Mouse (Mus musculus) layer of hippocampus, postnatal 36 days (tissue): ENCODE measurements around the gene Szrd1. TPM values are rescaled to one million over a fixed set of nuclear protein-coding genes. Genes with fewer than 3 reads are reported as not detected.

Experiments used
- DNase-seq, 2 experiments: peaks; one replicate each; pipeline ENCODE4 v3.0.0; 2022
- total RNA-seq, 2 experiments: library from RNA; stranded (reverse); gene quantifications; 2 replicates each; pipeline ENCODE4 v1.2.3; 2021

Gene Szrd1
- total RNA-seq, 2 experiments from 2014 or later, result 47.4 to 62.3 TPM

- DNase-seq, result no peak
Observed at GRCm38 (mm10) chr4:141066709-141067515, 72.7 kb downstream of the Szrd1 start.

- DNase-seq, result peak; percentile 73 to 76
Observed at GRCm38 (mm10) chr4:141065123-141065522, 74.5 kb downstream of the Szrd1 start.

- DNase-seq, result no peak
Observed at GRCm38 (mm10) chr4:141064104-141064659, 75.4 kb downstream of the Szrd1 start.

Other genes starting within 250 kb of the Szrd1 start
- 10 to 100 TPM; 22.1 to 24.4 TPM for gene Padi2, start 233.4 kb downstream of the Szrd1 start, total RNA-seq
- gene Sdhb, start 178.6 kb downstream of the Szrd1 start, total RNA-seq, result 100 to 1,000 TPM; 175 to 186 TPM
- gene Atp13a2, start 152.9 kb downstream of the Szrd1 start, total RNA-seq, result 100 to 1,000 TPM; 150 to 154 TPM
- 1 to 10 TPM; 5.7 to 5.8 TPM for gene Mfap2, start 129.4 kb downstream of the Szrd1 start, total RNA-seq
- 10 to 100 TPM; 73.7 to 77.2 TPM for gene Crocc, start 79.2 kb downstream of the Szrd1 start, total RNA-seq
- 10 to 100 TPM; 38.5 to 40.5 TPM for gene Necap2, start 61.4 kb downstream of the Szrd1 start, total RNA-seq
- not detected for gene Spata21, start 51.4 kb downstream of the Szrd1 start, total RNA-seq
- gene Fbxo42, start 8.1 kb upstream of the Szrd1 start, total RNA-seq, result 10 to 100 TPM; 23.7 to 24.5 TPM
- gene Rsg1, start 74.2 kb upstream of the Szrd1 start, total RNA-seq, result 1 to 10 TPM; 2.7 to 4.1 TPM
- gene Arhgef19, start 99.7 kb upstream of the Szrd1 start, total RNA-seq, result 10 to 100 TPM; 15.5 to 15.9 TPM
- 1 to 10 TPM; 1.3 to 1.7 TPM for gene Epha2, start 161.5 kb upstream of the Szrd1 start, total RNA-seq
- 1 to 10 TPM; 2.1 to 3.3 TPM for gene Fam131c, start 228.4 kb upstream of the Szrd1 start, total RNA-seq